Mouse (Mus musculus): ENCODE data around the gene Matn3. TPM values are rescaled to one million over a fixed set of nuclear protein-coding genes. Genes with fewer than 3 reads are reported as not detected.
A peak's percentile ranks its signal among the peaks of the same experiment; 100 is the strongest.

Matn3 gene
- total RNA-seq, 2 experiments from 2014 or later: 0.12 TPM; not detected in 1

DNA sequence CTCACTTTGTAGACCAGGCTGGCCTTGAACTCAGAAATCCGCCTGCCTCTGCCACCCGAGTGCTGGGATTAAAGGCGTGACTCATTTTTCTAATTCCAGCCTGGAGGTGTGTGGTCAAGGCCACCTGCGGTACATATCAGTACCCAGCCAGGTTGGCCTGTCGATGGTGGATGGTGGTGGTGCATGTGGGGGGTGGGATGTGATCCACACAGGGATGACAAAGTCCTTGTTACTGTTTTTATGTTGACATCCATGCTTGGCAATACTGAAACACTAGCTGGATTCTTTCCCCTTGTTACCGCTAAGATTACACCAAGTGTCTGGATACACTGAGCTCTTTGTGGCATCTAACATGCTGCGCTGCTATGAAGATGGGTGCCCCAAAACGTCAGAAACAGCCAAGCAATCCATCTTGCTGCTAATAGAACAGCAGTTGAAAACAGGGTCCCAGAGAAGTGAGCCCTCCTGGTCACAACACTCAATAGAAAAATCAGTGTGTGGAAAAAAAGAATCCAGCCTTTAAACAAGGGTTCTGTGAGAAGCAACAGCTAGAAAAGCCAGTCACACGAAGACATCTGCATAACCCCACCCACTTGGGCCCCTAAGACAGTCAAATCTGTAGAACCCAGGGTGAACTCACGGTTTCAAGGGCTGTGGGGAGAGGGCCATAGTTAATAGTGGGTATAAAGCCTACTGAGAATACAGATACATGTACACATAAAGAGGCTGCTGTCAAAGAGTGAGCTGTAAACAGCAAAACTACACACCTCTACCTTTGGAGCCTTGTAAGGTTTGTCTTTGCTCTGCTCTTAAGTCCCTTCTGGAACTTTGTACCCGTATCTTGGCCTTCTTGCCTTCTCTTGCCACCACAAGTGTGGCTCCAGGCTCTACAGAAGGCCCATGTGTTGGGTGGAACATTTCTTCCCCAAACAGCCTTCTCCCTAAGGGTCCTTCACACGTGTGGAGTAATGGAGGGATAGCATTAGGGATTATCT is 7.4 kb upstream of the Matn3 start:
- no peak for DNase-seq (ENCODE audit: extremely low spot score in 1 of 2, low spot score in 2 of 2)
- intact Hi-C loops (cut with DNase I): no loop called here
- no peak overlapping the region for H3K27ac ChIP-seq
- H3K4me3 ChIP-seq: no peak overlapping the region
- no peak for TF ChIP-seq CTCF (IDR thresholded peaks at IDR 0.05)

GRCm38 (mm10) chr12:8941131-8941615 is 6.6 kb upstream of the Matn3 start:
- no peak overlapping the region for H3K27ac ChIP-seq
- intact Hi-C loops (cut with DNase I): no loop called here
- no peak overlapping the region for H3K4me3 ChIP-seq
- no peak for TF ChIP-seq CTCF (IDR thresholded peaks at IDR 0.05)
- DNase-seq (ENCODE audit: extremely low spot score in 1 of 2, low spot score in 2 of 2): no peak

GRCm38 (mm10) chr12:8941699-8942392 is 5.9 kb upstream of the Matn3 start:
- no peak for DNase-seq (ENCODE audit: extremely low spot score in 1 of 2, low spot score in 2 of 2)
- no peak for TF ChIP-seq CTCF (IDR thresholded peaks at IDR 0.05)
- Histone ChIP-seq H3K27ac (no peak overlapping the region), H3K4me3 (no peak overlapping the region)
- intact Hi-C loops (cut with DNase I): no loop called here

DNA sequence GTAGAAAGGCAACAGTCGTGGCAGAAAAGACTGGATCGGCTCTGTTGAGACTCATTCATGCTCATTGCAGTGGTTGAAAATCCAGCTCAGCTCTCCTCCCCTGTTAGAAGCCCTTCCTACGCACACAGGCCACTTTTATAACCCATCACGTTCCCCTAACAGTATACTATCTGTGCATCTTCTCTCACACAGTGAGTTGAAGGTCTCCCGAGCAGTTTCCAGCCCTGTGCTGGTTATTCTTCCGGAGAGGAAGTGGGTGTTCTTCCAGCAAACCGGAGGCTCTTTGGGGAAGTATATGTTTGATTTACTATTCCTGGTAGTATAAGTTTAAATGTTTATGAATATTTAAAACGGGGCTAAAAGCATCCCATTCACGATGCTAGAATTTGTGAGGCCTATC is 566 bp upstream of the Matn3 start:
- H3K27ac ChIP-seq: no peak overlapping the region
- TF ChIP-seq CTCF (IDR thresholded peaks at IDR 0.05): no peak
- H3K4me3 ChIP-seq: no peak overlapping the region; the same call in 1 of the 2 replicates
- DNase-seq (ENCODE audit: extremely low spot score in 1 of 2, low spot score in 2 of 2): no peak
- intact Hi-C loops (cut with DNase I): no loop called here

DNA sequence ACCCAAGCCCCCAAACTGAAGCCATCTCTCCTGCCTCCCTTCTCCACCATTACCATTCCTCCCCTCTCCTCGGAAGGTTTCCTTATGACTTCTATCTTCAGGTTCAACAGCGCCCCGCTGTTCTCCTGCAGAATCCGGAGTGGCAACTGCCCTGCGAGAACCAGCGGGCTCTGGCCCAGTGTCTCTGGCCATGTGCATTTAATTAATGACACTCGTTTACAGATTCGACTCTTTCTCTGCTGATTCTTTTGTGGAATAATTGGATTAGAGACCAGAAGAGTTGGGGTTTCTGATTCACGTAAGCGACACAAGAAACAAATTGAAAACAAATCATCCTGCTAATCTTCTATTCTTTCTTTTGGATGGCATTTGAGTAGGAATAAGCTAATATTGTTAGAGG is 5.4 kb downstream of the Matn3 start:
- H3K4me3 ChIP-seq: no peak overlapping the region
- no peak overlapping the region for H3K27ac ChIP-seq
- intact Hi-C loops (cut with DNase I): no loop called here
- TF ChIP-seq CTCF (IDR thresholded peaks at IDR 0.05): no peak
- DNase-seq (ENCODE audit: extremely low spot score in 1 of 2, low spot score in 2 of 2): no peak

GRCm38 (mm10) chr12:8954161-8954561 is 6.4 kb downstream of the Matn3 start:
- no peak overlapping the region for H3K4me3 ChIP-seq
- TF ChIP-seq CTCF (IDR thresholded peaks at IDR 0.05): no peak

DNA sequence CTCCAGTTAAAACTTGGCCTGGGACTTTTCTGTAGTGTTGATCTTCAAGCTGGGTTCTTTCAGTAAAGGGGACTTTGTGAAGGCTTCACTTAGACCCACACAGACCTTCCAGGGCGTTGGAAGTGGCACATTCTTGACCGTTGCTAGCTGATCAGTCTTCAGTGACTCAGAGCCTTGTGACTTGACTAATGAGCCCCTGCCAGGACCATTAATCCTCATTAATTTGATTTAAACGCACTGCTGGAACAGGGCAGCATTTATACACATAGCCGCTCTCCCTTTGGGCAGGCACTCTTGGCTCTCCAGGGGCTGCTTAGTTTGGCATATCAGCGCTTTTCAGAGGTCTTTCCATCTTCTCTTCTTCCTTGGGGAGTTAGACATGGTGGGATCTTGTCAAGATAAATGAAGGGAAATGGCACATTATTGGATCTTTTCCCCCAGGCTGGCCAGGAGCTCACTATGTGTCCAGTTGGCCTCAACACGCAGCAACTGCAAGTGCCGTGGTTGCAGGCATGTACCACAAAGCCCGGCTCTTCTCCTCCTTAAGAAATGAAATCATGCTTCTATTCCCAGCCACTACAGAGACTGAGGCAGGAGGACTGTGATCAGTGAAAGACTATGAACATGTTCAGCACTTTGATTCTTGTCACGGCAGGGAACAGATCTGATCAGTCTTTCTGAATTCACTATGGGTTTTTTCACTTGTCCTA is 14.0 kb downstream of the Matn3 start:
- Histone ChIP-seq H3K27ac (no peak overlapping the region), H3K4me3 (no peak overlapping the region)
- no peak for TF ChIP-seq CTCF (IDR thresholded peaks at IDR 0.05)
- DNase-seq (ENCODE audit: extremely low spot score in 1 of 2, low spot score in 2 of 2): no peak
- intact Hi-C loops (cut with DNase I): no loop called here

More at GRCm38 (mm10) chr12:8954161-8954561, 6.4 kb downstream of the Matn3 start:
- no peak overlapping the region for H3K27ac ChIP-seq
- DNase-seq (ENCODE audit: extremely low spot score in 1 of 2, low spot score in 2 of 2): no peak
- intact Hi-C loops (cut with DNase I): no loop called here

- intact Hi-C loops (cut with DNase I): no loop called here
- no peak overlapping the region for H3K27ac ChIP-seq
- no peak for TF ChIP-seq CTCF (IDR thresholded peaks at IDR 0.05)
- DNase-seq (ENCODE audit: extremely low spot score in 1 of 2, low spot score in 2 of 2): no peak
- no peak overlapping the region for H3K4me3 ChIP-seq
Observed at GRCm38 (mm10) chr12:8969828-8970227, 22.1 kb downstream of the Matn3 start.

DNA sequence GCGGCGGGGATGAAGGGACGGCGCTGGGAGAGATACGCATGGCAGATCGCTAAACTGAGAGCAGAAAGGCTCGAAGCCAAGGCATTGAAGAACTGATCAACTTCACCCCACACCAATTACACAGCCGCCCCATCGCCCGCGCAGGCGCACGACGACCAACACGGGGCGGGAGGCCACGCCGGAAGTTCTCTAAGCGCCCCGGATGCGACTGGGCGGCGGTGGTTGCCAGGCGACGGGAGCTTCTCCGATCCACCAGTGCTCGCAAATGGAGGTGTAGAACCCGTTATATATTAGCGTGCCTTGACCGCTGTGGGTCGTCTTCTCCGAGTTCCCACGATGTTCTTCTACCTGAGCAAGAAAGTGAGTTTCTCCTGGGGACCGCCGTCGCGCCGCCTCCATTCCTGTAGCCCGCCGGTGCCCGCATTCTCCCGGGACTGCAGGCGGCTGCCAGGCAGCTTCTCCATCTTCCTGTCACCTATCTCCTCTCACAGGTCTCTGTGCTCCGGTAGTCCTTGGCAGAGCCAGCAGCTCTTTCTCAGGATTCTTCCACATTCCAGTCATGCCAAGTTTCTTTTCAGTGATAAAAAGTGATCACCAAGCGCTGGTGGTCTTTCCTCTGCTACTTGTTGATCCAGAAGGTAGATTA is 26.2 kb downstream of the Matn3 start, which contains the start of gene Wdr35:
Gene Wdr35, plus strand, starts transcription at position 73 of the 646 bp plus-strand sequence.
- TF ChIP-seq CTCF (IDR thresholded peaks at IDR 0.05): no peak
- H3K27ac ChIP-seq: peak within 1 kb of the TSS; percentile 84
- DNase-seq (ENCODE audit: extremely low spot score in 1 of 2, low spot score in 2 of 2): peak; percentile 91 to 92
- intact Hi-C loops (cut with DNase I): loop anchor here (2.0 kb wide), 1 partner anchor 51 kb away; no protein-coding TSS in a partner anchor
- peak within 1 kb of the TSS; percentile 89 for H3K4me3 ChIP-seq

DNA sequence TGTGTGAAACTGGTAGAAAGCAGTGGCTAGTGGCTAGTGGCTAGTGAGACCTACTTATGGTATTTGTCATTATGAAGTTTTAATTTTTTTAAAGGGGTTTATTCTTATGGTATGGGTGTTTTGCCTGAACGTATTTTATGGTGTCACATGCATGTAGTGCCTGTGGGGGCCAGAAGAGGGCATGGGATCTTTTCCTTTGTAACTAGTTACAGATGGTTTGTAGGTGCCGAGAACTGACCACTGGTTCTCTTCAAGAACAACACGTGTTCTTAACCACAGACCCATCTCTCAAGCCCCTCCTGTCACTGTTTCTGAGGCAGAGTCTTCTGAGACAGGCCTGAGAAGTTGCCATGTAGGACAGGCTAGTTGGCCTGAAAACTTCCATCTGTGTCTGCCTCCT is 27.3 kb downstream of the Matn3 start:
- Histone ChIP-seq H3K4me3 (no peak overlapping the region; the same call in 1 of the 2 replicates), H3K27ac (no peak overlapping the region)
- intact Hi-C loops (cut with DNase I): no loop called here
- TF ChIP-seq CTCF (IDR thresholded peaks at IDR 0.05): no peak; the same call in 1 of the 2 replicates
- DNase-seq (ENCODE audit: extremely low spot score in 1 of 2, low spot score in 2 of 2): no peak

- intact Hi-C loops (cut with DNase I): no loop called here
- Histone ChIP-seq H3K4me3 (no peak overlapping the region), H3K27ac (no peak overlapping the region)
- no peak for TF ChIP-seq CTCF (IDR thresholded peaks at IDR 0.05)
- no peak for DNase-seq (ENCODE audit: extremely low spot score in 1 of 2, low spot score in 2 of 2)
Observed at GRCm38 (mm10) chr12:8993231-8993630, 45.5 kb downstream of the Matn3 start.
